Mouse (Mus musculus): ENCODE data around the gene Acot11.

- no peak for TF ChIP-seq CTCF (IDR thresholded peaks at IDR 0.05; ENCODE audit: low read depth)
- no peak for TF ChIP-seq EP300 (optimal IDR thresholded peaks at IDR 0.05)
Measured at GRCm38 (mm10) chr4:106785753-106786540, 18.9 kb downstream of the Acot11 start.
